Mouse (Mus musculus) lung, embryonic 16.5 days (tissue): ENCODE results near the gene Pdia3. TPM values are rescaled to one million over a fixed set of nuclear protein-coding genes. Genes with fewer than 3 reads are reported as not detected.

ENCODE experiments used
- ATAC-seq: fragments of 200-750 bp; cut with Nextera tagmentation; 2 replicates; pipeline ENCODE4 v1.8.0; 2017; ENCODE audit warnings: low read depth, mild to moderate bottlenecking, moderate library complexity
- H3K27ac ChIP-seq: fragments of 300-500 bp; sonication (generic); 2 replicates; pipeline ENCODE4 v1.5.1; 2014; ENCODE audit warnings: mild to moderate bottlenecking, control low read depth, low read length
- H3K27me3 ChIP-seq: fragments of 300-500 bp; sonication (generic); 2 replicates; pipeline ENCODE4 v1.6.1; 2014; ENCODE audit warnings: low read depth, low read length, mixed read lengths; ENCODE audit not compliant: control insufficient read depth, insufficient read depth
- H3K36me3 ChIP-seq: fragments of 300-500 bp; sonication (generic); 2 replicates; pipeline ENCODE4 v1.6.1; 2014; ENCODE audit warnings: low read length; ENCODE audit not compliant: control insufficient read depth, insufficient read depth
- H3K4me1 ChIP-seq: fragments of 300-500 bp; sonication (generic); replicated peaks from 2 replicates; pipeline ENCODE4 v1.6.1; 2014; ENCODE audit warnings: low read length, mixed read lengths; ENCODE audit not compliant: control insufficient read depth, insufficient read depth
- H3K4me2 ChIP-seq: fragments of 300-500 bp; sonication (generic); 2 replicates; pipeline ENCODE4 v1.6.1; 2014; ENCODE audit warnings: low read depth, low read length, control low read depth
- H3K4me3 ChIP-seq: fragments of 300-500 bp; sonication (generic); 2 replicates; pipeline ENCODE4 v1.5.1; 2014; ENCODE audit warnings: mild to moderate bottlenecking, low read length, control low read depth
- H3K9ac ChIP-seq: fragments of 300-500 bp; sonication (generic); 2 replicates; pipeline ENCODE4 v1.6.1; 2014; ENCODE audit warnings: low read length, control low read depth
- H3K9me3 ChIP-seq: fragments of 300-500 bp; sonication (generic); 2 replicates; pipeline ENCODE4 v1.6.1; 2016; ENCODE audit warnings: low read length; ENCODE audit not compliant: control insufficient read depth
- WGBS: fragments of 180-500 bp; shearing (Covaris S2); extraction: QIAGEN DNeasy Blood & Tissue Kit; methylation state at CpG from one replicate; pipeline ENCODE4 v1.1.7; 2014; 5-methylcytosine and 5-hydroxymethylcytosine counted together
- polyA plus RNA-seq: library from polyadenylated mRNA; unstranded; fragments of >200 nt; fragmentation: Nextera tagmentation; extraction: Ambion mirVana; gene quantifications from 2 replicates; pipeline ENCODE4 v1.2.1, GENCODE M21; 2015

Gene Pdia3
- polyA plus RNA-seq, 1 experiment from 2014 or later, result 902 TPM

- Histone ChIP-seq H3K4me1 (peaks cover 15% of the 10 kb centered on the region), H3K4me2 (no peak overlapping the region), H3K27ac (no peak overlapping the region), H3K36me3 (peaks cover 27% of the 10 kb centered on the region), H3K4me3 (no peak overlapping the region), H3K9ac (no peak overlapping the region), H3K27me3 (peaks cover 3% of the 10 kb centered on the region; the same call in 1 of the 2 replicates), H3K9me3 (no peaks in the 10 kb centered on the region)
- WGBS, result 59% methylated on average over 4 of the region's 4 CpGs
- no peak for ATAC-seq
Measured at GRCm38 (mm10) chr2:121439746-121440145, 26.2 kb downstream of the Pdia3 start.

- Histone ChIP-seq H3K4me2 (no peak overlapping the region), H3K4me3 (no peak overlapping the region), H3K9me3 (no peaks in the 10 kb centered on the region)
Measured at GRCm38 (mm10) chr2:121440834-121441605, 27.4 kb downstream of the Pdia3 start.

DNA sequence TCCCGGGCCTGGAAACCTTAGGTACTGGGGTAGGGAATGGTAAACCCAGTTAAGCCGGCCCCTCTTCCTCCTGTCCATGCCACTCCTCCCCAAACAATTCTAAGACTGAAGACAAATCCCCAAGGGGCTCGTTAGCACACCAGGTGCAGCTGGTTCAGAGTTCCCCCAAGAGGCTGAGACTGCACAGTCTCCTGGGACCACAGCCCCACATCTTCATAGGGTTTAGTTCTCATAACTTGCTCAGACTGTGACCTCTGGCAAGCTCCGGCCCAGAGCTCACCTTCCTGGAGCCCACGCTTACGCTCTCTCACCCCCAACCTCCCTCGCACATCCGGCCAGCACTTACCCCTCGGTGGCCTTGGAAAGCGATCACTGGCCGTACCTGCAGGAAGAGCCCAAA, 28.2 kb downstream of the Pdia3 start:
- H3K9ac ChIP-seq, result peak overlapping the region; percentile 60
- H3K27ac ChIP-seq, result no peak overlapping the region
- peak overlapping the region; percentile 90 for H3K4me2 ChIP-seq
- no peaks in the 10 kb centered on the region for H3K9me3 ChIP-seq
- peaks cover 3% of the 10 kb centered on the region; the same call in 1 of the 2 replicates for H3K27me3 ChIP-seq
- H3K36me3 ChIP-seq, result peaks cover 14% of the 10 kb centered on the region
- 7% methylated on average over 11 of the region's 11 CpGs for WGBS
- peaks cover 15% of the 10 kb centered on the region for H3K4me1 ChIP-seq
- peak overlapping the region; percentile 59 for H3K4me3 ChIP-seq
- ATAC-seq, result peak; percentile 16; the same call in 1 of the 2 replicates

More at GRCm38 (mm10) chr2:121440834-121441605, 27.4 kb downstream of the Pdia3 start:
- 51% methylated on average over 5 of the region's 5 CpGs for WGBS
- H3K27me3 ChIP-seq, result peaks cover 3% of the 10 kb centered on the region; the same call in 1 of the 2 replicates
- H3K36me3 ChIP-seq, result peaks cover 16% of the 10 kb centered on the region
- H3K4me1 ChIP-seq, result peaks cover 15% of the 10 kb centered on the region
- no peak overlapping the region for H3K27ac ChIP-seq
- no peak overlapping the region for H3K9ac ChIP-seq
- ATAC-seq, result no peak

- Histone ChIP-seq H3K36me3 (peaks cover 10% of the 10 kb centered on the region), H3K27me3 (peaks cover 3% of the 10 kb centered on the region; the same call in 1 of the 2 replicates), H3K4me1 (peaks cover 15% of the 10 kb centered on the region), H3K9ac (peak overlapping the region; percentile 60), H3K4me2 (peak overlapping the region; percentile 90), H3K4me3 (peak overlapping the region; percentile 59), H3K9me3 (no peaks in the 10 kb centered on the region), H3K27ac (no peak overlapping the region; the same call in 1 of the 2 replicates)
- ATAC-seq, result peak; percentile 94
- WGBS, result 2% methylated on average over 30 of the region's 30 CpGs
Measured at GRCm38 (mm10) chr2:121442259-121443067, 28.9 kb downstream of the Pdia3 start.

DNA sequence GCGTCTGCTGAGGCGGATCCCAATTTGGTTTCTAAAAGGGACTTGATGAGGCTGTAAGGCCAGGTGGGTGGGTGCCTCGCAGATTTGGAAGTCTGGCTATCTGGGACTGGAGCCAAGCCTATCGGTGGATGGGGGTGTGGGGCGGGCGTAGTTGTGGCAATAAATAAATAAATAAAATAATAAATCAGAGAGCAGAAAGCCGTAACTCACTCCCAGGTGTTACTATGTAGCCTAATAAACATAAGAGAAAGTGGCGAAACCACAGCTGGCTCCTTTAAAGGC, 29.4 kb downstream of the Pdia3 start:
- Histone ChIP-seq H3K4me2 (peak overlapping the region; percentile 90), H3K27ac (no peak overlapping the region), H3K4me3 (peak overlapping the region; percentile 59), H3K9ac (peak overlapping the region; percentile 60), H3K27me3 (peaks cover 3% of the 10 kb centered on the region; the same call in 1 of the 2 replicates), H3K9me3 (no peaks in the 10 kb centered on the region), H3K36me3 (peaks cover 4% of the 10 kb centered on the region), H3K4me1 (peaks cover 18% of the 10 kb centered on the region)
- WGBS, result 12% methylated on average over 8 of the region's 8 CpGs
- no peak for ATAC-seq

GRCm38 (mm10) chr2:121444178-121444577, 30.6 kb downstream of the Pdia3 start, which contains the start of gene Ell3:
Gene Ell3 (minus strand): TSS chr2:121444278.
- Histone ChIP-seq H3K9ac (no peak within 1 kb of the TSS; the same call in 1 of the 2 replicates), H3K4me3 (no peak within 1 kb of the TSS), H3K27ac (no peak within 1 kb of the TSS), H3K36me3 (no peaks in the 10 kb centered on the region), H3K27me3 (peaks cover 3% of the 10 kb centered on the region; the same call in 1 of the 2 replicates), H3K4me2 (peak within 1 kb of the TSS; percentile 90), H3K4me1 (peaks cover 19% of the 10 kb centered on the region), H3K9me3 (no peaks in the 10 kb centered on the region)
- WGBS, result 72% methylated on average over 1 of the region's 1 CpGs
- ATAC-seq, result no peak

- peaks cover 3% of the 10 kb centered on the region; the same call in 1 of the 2 replicates for H3K27me3 ChIP-seq
- no peak overlapping the region for H3K4me3 ChIP-seq
- H3K9me3 ChIP-seq, result no peaks in the 10 kb centered on the region
- H3K4me1 ChIP-seq, result peaks cover 21% of the 10 kb centered on the region
- H3K36me3 ChIP-seq, result no peaks in the 10 kb centered on the region
- no peak overlapping the region for H3K9ac ChIP-seq
- no peak for ATAC-seq
- no peak overlapping the region for H3K4me2 ChIP-seq
- WGBS, result 81% methylated on average over 3 of the region's 3 CpGs
- no peak overlapping the region for H3K27ac ChIP-seq
Measured at GRCm38 (mm10) chr2:121445117-121445516, 31.5 kb downstream of the Pdia3 start.

DNA sequence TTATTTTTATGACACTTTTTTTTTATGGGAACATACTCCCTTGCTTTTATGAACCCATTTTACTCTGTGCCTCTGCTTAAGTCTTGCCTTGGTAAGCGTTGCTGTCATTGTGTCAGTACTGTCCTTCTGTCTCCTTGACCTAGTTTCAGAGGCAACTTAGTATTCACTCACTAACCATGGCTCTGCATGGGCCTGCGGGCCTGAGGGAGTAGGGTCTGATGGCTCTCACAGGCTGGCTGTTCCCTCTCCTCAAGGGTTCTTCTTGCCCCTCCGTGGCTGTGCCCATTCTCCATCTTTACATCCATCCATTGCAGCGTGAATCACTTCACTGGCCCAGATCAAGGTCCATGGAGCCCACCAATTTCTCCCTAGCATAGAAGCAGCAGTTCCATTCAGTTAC, 32.9 kb downstream of the Pdia3 start:
- H3K4me3 ChIP-seq, result no peak overlapping the region
- H3K27ac ChIP-seq, result no peak overlapping the region
- no peak overlapping the region for H3K4me2 ChIP-seq
- no peaks in the 10 kb centered on the region for H3K36me3 ChIP-seq
- no peak overlapping the region for H3K9ac ChIP-seq
- 81% methylated on average over 4 of the region's 4 CpGs for WGBS
- no peaks in the 10 kb centered on the region for H3K9me3 ChIP-seq
- peaks cover 32% of the 10 kb centered on the region for H3K4me1 ChIP-seq
- no peak for ATAC-seq
- H3K27me3 ChIP-seq, result peaks cover 3% of the 10 kb centered on the region; the same call in 1 of the 2 replicates

DNA sequence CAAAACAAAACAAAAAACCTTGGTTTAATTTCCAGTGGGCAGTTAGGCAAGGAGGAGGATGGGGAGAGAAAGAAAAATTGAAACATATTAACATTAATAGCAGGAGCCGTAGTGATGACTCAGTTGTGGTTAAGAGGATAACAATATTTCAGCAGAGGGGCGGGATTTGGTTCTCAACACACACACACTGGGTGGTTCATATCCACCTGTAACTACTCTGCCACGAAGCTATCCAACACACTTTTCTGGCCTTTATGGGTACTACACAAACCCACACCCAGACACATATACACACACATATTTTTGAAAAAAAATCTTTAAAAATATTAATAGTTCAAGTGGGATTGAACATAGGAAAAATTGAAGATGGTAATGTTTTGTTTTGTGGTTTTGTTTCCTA, 33.4 kb downstream of the Pdia3 start:
- WGBS, result 85% methylated on average over 3 of the region's 3 CpGs
- Histone ChIP-seq H3K9ac (no peak overlapping the region), H3K4me2 (no peak overlapping the region), H3K27ac (no peak overlapping the region), H3K4me3 (no peak overlapping the region), H3K36me3 (no peaks in the 10 kb centered on the region), H3K4me1 (peaks cover 29% of the 10 kb centered on the region), H3K27me3 (peaks cover 3% of the 10 kb centered on the region; the same call in 1 of the 2 replicates), H3K9me3 (no peaks in the 10 kb centered on the region)
- no peak for ATAC-seq
